Mouse (Mus musculus) neutrophil, adult 5-6 weeks (primary cell): Measurements from ENCODE around the gene Lim2. TPM values are rescaled to one million over a fixed set of nuclear protein-coding genes. Genes with fewer than 3 reads are reported as not detected.
A peak's percentile ranks its signal among the peaks of the same experiment; 100 is the strongest.
"Not testable (repeated sequence)": the region's sequence is repeated elsewhere in the genome, so short reads cannot be mapped to it uniquely, and the experiment has no call there.

Experiments used
- ATAC-seq: fragments of 151-379, 151-347 bp; 2 replicates; pipeline ENCODE4 v1.8.0; 2017; ENCODE audit warnings: mild to moderate bottlenecking, moderate TSS enrichment; ENCODE audit not compliant: insufficient number of reproducible peaks, poor library complexity, low FRiP score, severe bottlenecking; ENCODE audit errors: extremely low read depth
- total RNA-seq: library from RNA; stranded (forward); fragments of 200-1000 nt; gene quantifications from 2 replicates; pipeline ENCODE4 v1.2.3, GENCODE M21; 2017

Lim2 gene
- not detected in 2 replicates for total RNA-seq

- no peak for ATAC-seq
These were observed at the start of gene Lim2 for GRCm38 (mm10) chr7:43427406-43427805. Lim2 (plus strand) TSS chr7:43427670.

- ATAC-seq, result peak; percentile 91
These were observed 49.2 kb upstream of the Lim2 start for GRCm38 (mm10) chr7:43378226-43378625.

GRCm38 (mm10) chr7:43392349-43393121, 34.9 kb upstream of the Lim2 start:
- ATAC-seq, result peak; percentile 89

- no peak for ATAC-seq
These were observed 28.0 kb upstream of the Lim2 start for GRCm38 (mm10) chr7:43399501-43399900.

- no peak for ATAC-seq
These were observed 24.8 kb upstream of the Lim2 start for GRCm38 (mm10) chr7:43402718-43403117.

GRCm38 (mm10) chr7:43407573-43407972, 19.9 kb upstream of the Lim2 start:
- ATAC-seq, result peak; percentile 25; the same call in 1 of the 2 replicates

GRCm38 (mm10) chr7:43408131-43408553, 19.3 kb upstream of the Lim2 start, which contains the start of gene Siglecg:
Siglecg (plus strand) TSS chr7:43408204.
- ATAC-seq, result peak; percentile 82

GRCm38 (mm10) chr7:43409084-43409483, 18.4 kb upstream of the Lim2 start:
- no peak for ATAC-seq

- ATAC-seq, result not testable (repeated sequence)
These were observed 15.7 kb upstream of the Lim2 start for GRCm38 (mm10) chr7:43411724-43412123.

GRCm38 (mm10) chr7:43417298-43417697, 10.2 kb upstream of the Lim2 start:
- ATAC-seq, result no peak

- ATAC-seq, result peak; percentile 98
These were observed 4.4 kb upstream of the Lim2 start for GRCm38 (mm10) chr7:43422995-43423617.

GRCm38 (mm10) chr7:43423991-43424625, 3.4 kb upstream of the Lim2 start:
- ATAC-seq, result no peak

- ATAC-seq, result no peak
These were observed 2.0 kb downstream of the Lim2 start for GRCm38 (mm10) chr7:43429500-43429899.

GRCm38 (mm10) chr7:43432891-43433290, 5.4 kb downstream of the Lim2 start:
- no peak for ATAC-seq

- ATAC-seq, result no peak
These were observed 7.2 kb downstream of the Lim2 start for GRCm38 (mm10) chr7:43434676-43435075.

GRCm38 (mm10) chr7:43436341-43437255, 9.1 kb downstream of the Lim2 start, which contains the start of gene Nkg7:
Nkg7 (plus strand) TSS chr7:43437073.
- ATAC-seq, result peak; percentile 31; the same call in 1 of the 2 replicates

- ATAC-seq, result no peak
These were observed 11.1 kb downstream of the Lim2 start for GRCm38 (mm10) chr7:43438611-43439010.

GRCm38 (mm10) chr7:43440482-43440881, 13.0 kb downstream of the Lim2 start, which contains the start of gene Cldnd2:
Cldnd2 (plus strand) TSS chr7:43440782.
- ATAC-seq, result no peak

GRCm38 (mm10) chr7:43441071-43441470, 13.6 kb downstream of the Lim2 start:
- no peak for ATAC-seq
